Comparison of ENCODE assay signal across 8 mouse cellular contexts in the genomic region with DNA sequence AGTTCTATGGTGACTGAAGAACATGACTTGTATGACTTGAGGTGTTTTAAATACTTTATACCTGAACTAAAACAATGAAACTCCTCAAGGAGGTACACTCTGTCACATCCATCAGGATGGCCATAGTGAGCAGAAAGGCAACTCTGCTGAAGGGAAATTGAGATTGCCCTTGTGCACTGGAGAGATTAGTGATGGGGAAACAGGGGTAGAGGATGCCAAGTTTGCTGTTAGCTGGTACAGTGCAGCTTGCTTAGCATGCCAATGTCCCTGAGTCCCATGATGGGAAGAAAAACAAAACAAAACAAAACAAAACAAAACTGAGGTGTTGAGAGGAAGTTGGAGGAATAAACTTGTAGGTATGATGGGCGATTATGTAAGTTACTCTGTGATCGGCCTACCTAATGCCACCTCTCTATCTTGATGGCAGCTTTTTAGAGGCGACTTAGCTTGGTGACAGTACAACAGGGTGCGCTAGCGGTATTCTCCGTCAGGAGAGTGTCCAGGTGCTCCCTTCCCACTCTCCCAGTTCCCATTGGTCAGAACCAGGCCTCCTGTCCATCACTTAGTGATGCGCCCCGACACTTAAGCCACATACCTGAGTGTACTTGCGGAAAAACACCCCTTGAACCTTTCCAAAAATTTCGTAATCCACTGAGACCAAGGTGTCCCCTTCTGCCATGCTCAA. TPM values are rescaled to one million over a fixed set of nuclear protein-coding genes. Genes with fewer than 3 reads are reported as not detected.
DNase-seq lines count a peak whose midpoint lies in the region; ATAC-seq and TF ChIP-seq lines count a peak whose summit lies in the region.

No protein-coding gene starts in this region.

- peak overlapping the region; percentile 84 for H3K4me3 ChIP-seq in lung, adult 2 months (replicated peaks; ENCODE audit: extremely low read depth, low read depth, low read length)
- peak overlapping the region; percentile 78 for H3K4me3 ChIP-seq in forebrain, embryonic 12.5 days (replicated peaks)
- H3K4me3 ChIP-seq in liver, adult 2 months (ENCODE audit: insufficient read depth, low read depth, low read length): peak overlapping the region; percentile 97
- peak overlapping the region; percentile 71 for H3K4me3 ChIP-seq in small intestine, adult 2 months (ENCODE audit: low read depth, low read length)

- no peaks in the 10 kb centered on the region for H3K27me3 ChIP-seq in forebrain, embryonic 12.5 days
- H3K27me3 ChIP-seq in liver, adult 2 months (ENCODE audit: control insufficient read depth, insufficient read depth, low read length): no peaks in the 10 kb centered on the region
- no peaks in the 10 kb centered on the region for H3K27me3 ChIP-seq in small intestine, adult 2 months (ENCODE audit: control insufficient read depth, insufficient read depth, low read length)

- H3K9ac ChIP-seq in forebrain, embryonic 12.5 days: peak overlapping the region; percentile 80
- peak overlapping the region; percentile 95 for H3K9ac ChIP-seq in liver, adult 2 months (ENCODE audit: low read depth, low read length)

- WGBS in lung, adult 2 months: 4% methylated on average over 10 of the region's 10 CpGs
- WGBS in forebrain, embryonic 12.5 days: 7% methylated on average over 10 of the region's 10 CpGs
- WGBS in liver, adult 2 months: 4% methylated on average over 10 of the region's 10 CpGs
- WGBS in small intestine, adult 2 months: 2% methylated on average over 10 of the region's 10 CpGs

- peak; percentile 50 for DNase-seq in lung, adult 2 months
- DNase-seq in lung, postnatal 25 days (ENCODE audit: low spot score): no peak
- peak; percentile 44 for DNase-seq in c-Kit-negative CD71-positive TER-119-positive erythroid progenitor cells, embryonic 14.5 days (ENCODE audit: low read depth, low spot score)
- DNase-seq in liver, adult 2 months (ENCODE audit: extremely low read depth, low read depth, low spot score): peak; percentile 71
- no peak for DNase-seq in urinary bladder, postnatal 10 days (ENCODE audit: low spot score)
- no peak for DNase-seq in urinary bladder, postnatal 36 days (ENCODE audit: low spot score in 2 of 2)

- no peak for TF ChIP-seq CTCF in lung, adult 2 months (IDR thresholded peaks at IDR 0.05; ENCODE audit: insufficient read depth, low read length)
- no peak for TF ChIP-seq CTCF in liver, adult 2 months (IDR thresholded peaks at IDR 0.05; ENCODE audit: low read depth, low read length)
- no peak for TF ChIP-seq CTCF in small intestine, adult 2 months (IDR thresholded peaks at IDR 0.05; ENCODE audit: extremely low read depth, insufficient read length, insufficient replicate concordance, low read depth, low read length)

- H3K36me3 ChIP-seq in forebrain, embryonic 12.5 days (replicated peaks): no peaks in the 10 kb centered on the region
- peaks cover 4% of the 10 kb centered on the region; the same call in 1 of the 2 replicates for H3K36me3 ChIP-seq in liver, adult 2 months (ENCODE audit: control insufficient read depth, insufficient read depth, low read length)
- no peaks in the 10 kb centered on the region for H3K36me3 ChIP-seq in small intestine, adult 2 months (ENCODE audit: control insufficient read depth, insufficient read depth, low read length)

- ATAC-seq in forebrain, embryonic 12.5 days (ENCODE audit: low FRiP score): peak; percentile 45

- no peaks in the 10 kb centered on the region for H3K79me2 ChIP-seq in liver, adult 2 months (ENCODE audit: control insufficient read depth, insufficient read depth, low read length)

- no peaks in the 10 kb centered on the region for H3K9me3 ChIP-seq in forebrain, embryonic 12.5 days

- no peak for TF ChIP-seq POLR2A in lung, adult 2 months (IDR thresholded peaks at IDR 0.05; ENCODE audit: borderline replicate concordance, extremely low read depth, low read depth, low read length)
- no peak for TF ChIP-seq POLR2A in liver, adult 2 months (IDR thresholded peaks at IDR 0.05; ENCODE audit: extremely low read depth, insufficient read depth, low read length)
- TF ChIP-seq POLR2A in small intestine, adult 2 months (IDR thresholded peaks at IDR 0.05; ENCODE audit: low read depth, low read length): no peak

- peak overlapping the region; percentile 93 for H3K4me2 ChIP-seq in forebrain, embryonic 12.5 days

- peaks cover 6% of the 10 kb centered on the region for H3K4me1 ChIP-seq in lung, adult 2 months (ENCODE audit: control insufficient read depth, insufficient read depth, low read length)
- peaks cover 7% of the 10 kb centered on the region for H3K4me1 ChIP-seq in forebrain, embryonic 12.5 days
- H3K4me1 ChIP-seq in liver, adult 2 months (ENCODE audit: control insufficient read depth, insufficient read depth, low read length): peaks cover 4% of the 10 kb centered on the region; the same call in 1 of the 2 replicates
- no peaks in the 10 kb centered on the region; the same call in 1 of the 2 replicates for H3K4me1 ChIP-seq in small intestine, adult 2 months (ENCODE audit: control insufficient read depth, insufficient read depth, insufficient read length, low read length)

- peak overlapping the region; percentile 78; the same call in 1 of the 2 replicates for H3K27ac ChIP-seq in forebrain, embryonic 12.5 days
- H3K27ac ChIP-seq in liver, adult 2 months (replicated peaks; ENCODE audit: insufficient read depth, low read depth, low read length): peak overlapping the region; percentile 79
- 0 out of 2 replicates have a peak overlapping the region, but pooled peaks have one; percentile 24 for H3K27ac ChIP-seq in small intestine, adult 2 months (ENCODE audit: insufficient read depth, low read depth, low read length)

RNA-seq across cellular contexts. Expression of a gene that starts 8.7 kb away (rescaled TPM):
- polyA plus RNA-seq in lung, adult 2 months (2012; rRNA removed): 6.3 and 8.7 TPM in 2 replicates
- polyA plus RNA-seq in forebrain, embryonic 12.5 days (2016; fragmentation: Nextera tagmentation; extraction: Ambion mirVana): 62.1 and 62.2 TPM in 2 replicates
- 11.5 and 20.0 TPM in 2 replicates for total RNA-seq in liver, adult 2 months (2014; rRNA removed)
- 8.9 and 9.4 TPM in 2 replicates for polyA plus RNA-seq in liver, adult 2 months (2012; rRNA removed)
- 0.57 and 0.90 TPM in 2 replicates for polyA plus RNA-seq in small intestine, adult 2 months (2012; rRNA removed)

RNA-seq across cellular contexts. Expression of a gene that starts 8.9 kb away (rescaled TPM):
- 1.5 and 1.7 TPM in 2 replicates for polyA plus RNA-seq in lung, adult 2 months (2012; rRNA removed)
- 1.1 and 1.6 TPM in 2 replicates for polyA plus RNA-seq in forebrain, embryonic 12.5 days (2016; fragmentation: Nextera tagmentation; extraction: Ambion mirVana)
- 0.87 and 0.92 TPM in 2 replicates for total RNA-seq in liver, adult 2 months (2014; rRNA removed)
- polyA plus RNA-seq in liver, adult 2 months (2012; rRNA removed): 0.48 and 0.57 TPM in 2 replicates
- 0.05 and 0.06 TPM in 2 replicates for polyA plus RNA-seq in small intestine, adult 2 months (2012; rRNA removed)

RNA-seq across cellular contexts. Expression of a gene that starts 9.1 kb away (rescaled TPM):
- polyA plus RNA-seq in lung, adult 2 months (2012; rRNA removed): 3.7 and 5.5 TPM in 2 replicates
- 11.0 and 11.2 TPM in 2 replicates for polyA plus RNA-seq in forebrain, embryonic 12.5 days (2016; fragmentation: Nextera tagmentation; extraction: Ambion mirVana)
- 6.5 TPM in 2 replicates for total RNA-seq in liver, adult 2 months (2014; rRNA removed)
- polyA plus RNA-seq in liver, adult 2 months (2012; rRNA removed): 2.8 and 3.3 TPM in 2 replicates
- 0.72 and 0.99 TPM in 2 replicates for polyA plus RNA-seq in small intestine, adult 2 months (2012; rRNA removed)

RNA-seq across cellular contexts. Expression of a gene that starts 59.6 kb away (rescaled TPM):
- 32.7 and 39.7 TPM in 2 replicates for polyA plus RNA-seq in lung, adult 2 months (2012; rRNA removed)
- polyA plus RNA-seq in forebrain, embryonic 12.5 days (2016; fragmentation: Nextera tagmentation; extraction: Ambion mirVana): 23.7 and 24.5 TPM in 2 replicates
- 17.0 and 19.1 TPM in 2 replicates for total RNA-seq in liver, adult 2 months (2014; rRNA removed)
- polyA plus RNA-seq in liver, adult 2 months (2012; rRNA removed): 13.7 and 14.0 TPM in 2 replicates
- polyA plus RNA-seq in small intestine, adult 2 months (2012; rRNA removed): 7.4 and 11.1 TPM in 2 replicates

Comparison
In these comparisons a context has a peak if more than half of its experiments do, and no peak if none do; other contexts are left out.
1. DNase-seq: peak in lung, adult 2 months (single experiment), c-Kit-negative CD71-positive TER-119-positive erythroid progenitor cells, embryonic 14.5 days (single experiment) and liver, adult 2 months (single experiment); none in lung, postnatal 25 days (single experiment), urinary bladder, postnatal 10 days (single experiment) and urinary bladder, postnatal 36 days (0 of 2).
2. H3K27ac ChIP-seq: peak in every context shown above with its lines; median percentile 79 in liver, adult 2 months; 78 in forebrain, embryonic 12.5 days; 24 in small intestine, adult 2 months.
3. Peak in every context shown above with its lines, with median percentiles within 50 percentile points of each other: H3K4me3 ChIP-seq.